Mouse (Mus musculus): Measurements from ENCODE around the gene Rhof. TPM values are rescaled to one million over a fixed set of nuclear protein-coding genes. Genes with fewer than 3 reads are reported as not detected.
"Not testable (repeated sequence)": the region's sequence is repeated elsewhere in the genome, so short reads cannot be mapped to it uniquely, and the experiment has no call there.

Rhof gene
- polyA plus RNA-seq, 1 experiment from 2014 or later: 1.5 TPM

DNA sequence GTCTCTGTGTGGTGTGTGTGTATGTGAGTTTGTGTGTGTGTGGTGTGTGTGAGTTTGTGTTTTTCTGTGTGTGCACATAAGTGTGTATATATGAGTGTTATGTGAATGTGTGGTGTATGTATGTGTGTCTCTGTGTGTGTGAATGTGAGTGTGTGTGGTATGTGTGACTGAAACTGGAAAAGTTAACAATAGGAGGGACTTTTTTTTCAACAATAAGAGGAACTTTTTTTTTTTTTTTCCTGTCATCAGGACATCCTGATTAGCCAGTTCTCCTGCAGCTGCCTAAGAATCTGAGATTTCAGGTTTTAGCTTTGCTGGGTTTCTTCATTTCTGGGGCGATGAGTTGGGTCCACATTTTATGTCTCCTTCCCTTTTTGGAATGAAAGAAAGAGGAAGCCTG is 52.9 kb downstream of the Rhof start:
- Histone ChIP-seq H3K36me3 (no peaks in the 10 kb centered on the region), H3K4me2 (peak overlapping the region; percentile 4; the same call in 1 of the 2 replicates), H3K27ac (peak overlapping the region; percentile 68), H3K9ac (no peak overlapping the region), H3K4me3 (no peak overlapping the region), H3K27me3 (no peaks in the 10 kb centered on the region), H3K9me3 (replicated peaks) (no peaks in the 10 kb centered on the region), H3K4me1 (replicated peaks) (peaks cover 31% of the 10 kb centered on the region)
- ATAC-seq (replicated peaks; ENCODE audit: insufficient number of reproducible peaks, insufficient read depth, low FRiP score, low read depth): no peak
- WGBS: 54% methylated on average over 1 of the region's 1 CpGs

DNA sequence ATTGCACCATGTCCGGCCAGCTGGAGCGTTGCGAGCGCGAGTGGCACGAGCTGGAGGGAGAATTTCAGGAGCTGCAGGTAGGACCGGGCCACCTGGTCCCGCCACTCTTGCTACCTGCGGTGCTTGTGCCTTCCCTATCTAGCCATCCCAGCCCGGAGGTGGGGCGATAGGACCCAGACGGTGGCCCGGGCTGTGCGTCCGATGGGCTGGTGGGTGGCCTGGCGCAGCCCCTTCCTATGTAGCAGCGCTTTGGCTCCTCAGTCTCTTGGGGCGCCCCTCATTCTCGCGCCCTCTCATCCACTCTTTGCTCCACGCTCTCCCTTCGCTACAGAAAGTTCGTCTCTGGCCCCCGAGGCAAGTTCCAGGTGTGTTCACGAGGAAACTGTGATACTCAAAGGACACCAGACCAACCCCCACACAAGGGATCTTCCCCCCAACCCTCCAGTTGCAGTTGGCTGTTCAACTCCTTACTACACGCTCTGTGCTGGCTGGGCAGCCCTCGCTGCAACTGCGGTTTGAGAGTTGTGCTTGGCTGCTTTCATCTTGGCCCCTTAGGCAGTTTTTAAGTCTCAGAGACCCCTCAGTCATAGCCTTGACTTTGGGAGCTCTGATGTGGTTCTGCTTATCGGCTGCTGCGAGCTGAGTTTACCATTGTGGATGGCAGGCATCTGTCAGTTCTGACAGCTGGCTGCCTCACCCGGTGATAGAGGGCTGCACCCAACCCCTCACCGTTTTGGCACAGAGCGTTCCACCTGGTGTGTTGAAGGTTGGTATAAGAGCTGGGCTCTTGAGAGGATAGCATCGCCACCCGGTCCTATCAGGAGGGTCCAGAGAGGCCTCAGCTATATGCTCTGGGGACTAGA is 55.8 kb downstream of the Rhof start:
- H3K27ac ChIP-seq: peak overlapping the region; percentile 77
- no peaks in the 10 kb centered on the region for H3K27me3 ChIP-seq
- peak; percentile 64 for ATAC-seq (replicated peaks; ENCODE audit: insufficient number of reproducible peaks, insufficient read depth, low FRiP score, low read depth)
- no peaks in the 10 kb centered on the region for H3K36me3 ChIP-seq
- peak overlapping the region; percentile 91 for H3K4me3 ChIP-seq
- 1% methylated on average over 35 of the region's 35 CpGs for WGBS
- peak overlapping the region; percentile 83 for H3K9ac ChIP-seq
- no peaks in the 10 kb centered on the region for H3K9me3 ChIP-seq (replicated peaks)
- H3K4me1 ChIP-seq (replicated peaks): peaks cover 26% of the 10 kb centered on the region
- H3K4me2 ChIP-seq: peak overlapping the region; percentile 98

DNA sequence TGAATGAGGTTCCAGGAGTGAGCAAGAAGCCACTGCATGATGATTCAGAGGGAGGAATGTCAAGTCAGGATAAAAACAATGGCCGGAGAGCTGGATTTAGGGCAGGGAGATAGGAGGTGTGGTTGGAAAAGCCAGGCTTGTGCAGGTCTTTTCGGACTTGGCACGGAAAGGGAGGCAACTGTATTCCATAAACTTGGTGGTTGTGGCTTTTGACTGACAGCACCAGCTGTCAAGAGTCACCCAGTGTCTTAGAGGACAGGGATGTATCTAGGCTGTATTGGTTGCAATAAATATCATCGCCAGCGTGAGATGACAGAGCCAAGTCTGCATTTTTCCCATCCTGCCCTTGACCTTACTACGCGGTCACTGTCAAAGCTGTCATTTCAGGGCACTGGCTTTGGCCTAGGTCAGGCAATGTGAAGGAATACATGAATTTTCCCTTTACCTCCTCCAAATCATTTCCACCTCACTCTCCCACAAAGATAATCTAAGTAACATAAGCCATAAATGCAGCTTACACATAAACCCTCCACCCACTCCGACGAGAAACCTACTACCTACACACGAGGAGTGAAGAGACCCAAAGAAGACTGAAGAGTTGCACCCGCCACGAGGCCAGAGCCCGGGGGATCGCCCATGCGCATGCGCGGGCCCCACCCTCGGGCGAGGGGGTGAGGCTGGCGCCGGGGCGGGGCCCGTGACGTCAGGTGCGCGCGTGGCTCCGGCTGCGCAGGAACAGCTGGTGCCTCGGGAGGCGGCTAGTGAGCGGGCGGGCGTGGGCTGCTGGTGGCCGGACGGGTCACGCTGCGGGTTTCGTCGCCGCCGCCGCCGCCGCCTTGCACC is 56.7 kb downstream of the Rhof start:
- Histone ChIP-seq H3K27me3 (no peaks in the 10 kb centered on the region), H3K9me3 (replicated peaks) (no peaks in the 10 kb centered on the region), H3K27ac (peak overlapping the region; percentile 77), H3K4me1 (replicated peaks) (peaks cover 26% of the 10 kb centered on the region), H3K4me3 (peak overlapping the region; percentile 91), H3K36me3 (no peaks in the 10 kb centered on the region), H3K4me2 (peak overlapping the region; percentile 98), H3K9ac (peak overlapping the region; percentile 83)
- WGBS: 5% methylated on average over 42 of the region's 45 CpGs
- peak; percentile 93 for ATAC-seq (replicated peaks; ENCODE audit: insufficient number of reproducible peaks, insufficient read depth, low FRiP score, low read depth)

DNA sequence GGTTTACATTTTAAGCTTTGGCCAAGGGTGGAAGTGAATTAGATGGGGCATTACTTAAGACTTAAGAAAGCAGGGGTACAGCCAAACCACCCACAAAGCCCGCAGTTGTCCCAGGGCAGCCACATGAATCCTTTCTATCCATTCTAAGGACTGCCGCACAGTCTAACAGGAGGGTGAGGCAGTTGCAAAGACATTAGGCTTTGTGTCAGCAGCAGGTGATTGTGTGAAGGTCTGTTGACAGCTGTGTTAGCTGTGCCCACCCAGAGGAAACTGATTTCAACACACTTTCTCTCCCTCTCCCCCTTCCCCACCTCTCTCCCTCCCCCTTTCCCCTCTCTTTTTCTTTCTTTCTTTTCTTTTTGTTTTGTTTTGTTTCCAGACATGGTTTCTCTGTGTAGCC is 63.8 kb downstream of the Rhof start:
- no peak for ATAC-seq (replicated peaks; ENCODE audit: insufficient number of reproducible peaks, insufficient read depth, low FRiP score, low read depth)
- Histone ChIP-seq H3K4me3 (no peak overlapping the region), H3K9ac (no peak overlapping the region), H3K4me2 (no peak overlapping the region), H3K27ac (0 out of 2 replicates have a peak overlapping the region, but pooled peaks have one; percentile 89), H3K27me3 (no peaks in the 10 kb centered on the region), H3K9me3 (replicated peaks) (no peaks in the 10 kb centered on the region), H3K4me1 (replicated peaks) (peaks cover 4% of the 10 kb centered on the region), H3K36me3 (no peaks in the 10 kb centered on the region)
- WGBS: 79% methylated on average over 2 of the region's 2 CpGs

DNA sequence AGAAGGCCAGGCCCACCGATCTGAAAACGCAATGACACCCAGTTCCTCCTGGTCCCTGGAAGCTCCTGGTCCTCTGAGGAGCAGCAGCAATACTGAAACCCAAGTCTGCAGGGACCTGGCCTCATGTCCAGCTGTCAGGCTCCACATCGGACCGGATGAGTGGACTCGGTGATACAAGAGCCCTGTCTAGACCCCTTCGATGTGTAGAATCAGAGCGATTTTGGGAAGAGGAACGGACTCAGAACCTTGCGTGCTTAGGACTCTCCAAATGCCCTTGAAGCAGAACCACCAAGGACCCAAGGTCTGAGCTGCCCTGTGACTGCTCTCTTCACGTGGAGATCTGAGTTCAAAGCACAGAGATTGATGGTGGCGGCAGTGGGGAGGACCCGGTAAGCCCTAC is 64.4 kb downstream of the Rhof start, which contains the start of gene Tmem120b:
Gene Tmem120b (plus strand): TSS at position 301 of the 400 bp plus-strand sequence.
- 88% methylated on average over 12 of the region's 12 CpGs for WGBS
- Histone ChIP-seq H3K9ac (no peak within 1 kb of the TSS), H3K36me3 (no peaks in the 10 kb centered on the region), H3K9me3 (replicated peaks) (no peaks in the 10 kb centered on the region), H3K4me2 (0 out of 2 replicates have a peak within 1 kb of the TSS, but pooled peaks have one; percentile 22), H3K4me1 (replicated peaks) (peaks cover 4% of the 10 kb centered on the region), H3K27ac (peak within 1 kb of the TSS; percentile 89), H3K27me3 (no peaks in the 10 kb centered on the region), H3K4me3 (no peak within 1 kb of the TSS)
- no peak for ATAC-seq (replicated peaks; ENCODE audit: insufficient number of reproducible peaks, insufficient read depth, low FRiP score, low read depth)

DNA sequence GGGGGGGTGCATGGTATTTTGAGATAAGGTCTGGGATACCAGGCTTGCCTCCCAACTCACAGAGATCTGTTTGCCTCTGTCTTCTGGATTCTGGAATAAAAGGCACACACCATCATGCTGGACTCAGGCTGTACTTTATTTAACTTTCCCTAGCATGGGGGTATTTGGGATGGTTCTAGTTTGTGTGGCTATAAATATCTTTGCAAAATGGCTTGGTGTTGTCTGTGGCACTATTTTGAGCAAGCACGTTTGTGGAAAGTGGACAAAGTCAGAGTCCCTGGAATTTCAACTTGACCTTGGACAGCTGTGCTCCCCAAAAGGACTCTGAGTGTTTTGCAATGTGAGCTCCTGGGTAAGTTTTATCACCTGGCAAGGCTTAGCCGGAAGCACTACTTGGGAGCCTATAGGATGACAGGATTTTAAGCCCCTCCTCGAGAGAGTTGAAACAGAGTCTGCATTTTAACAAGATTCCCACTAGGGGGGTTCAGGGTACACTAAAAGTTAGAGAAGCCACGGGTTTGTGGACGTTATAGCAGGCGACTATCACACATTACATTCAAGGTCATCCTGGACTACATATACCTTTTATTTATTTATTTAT is 65.0 kb downstream of the Rhof start:
- WGBS: 10% methylated on average over 6 of the region's 6 CpGs
- Histone ChIP-seq H3K4me2 (0 out of 2 replicates have a peak overlapping the region, but pooled peaks have one; percentile 22), H3K27me3 (no peaks in the 10 kb centered on the region), H3K9me3 (replicated peaks) (no peaks in the 10 kb centered on the region), H3K9ac (no peak overlapping the region), H3K4me1 (replicated peaks) (peaks cover 4% of the 10 kb centered on the region), H3K36me3 (no peaks in the 10 kb centered on the region), H3K27ac (peak overlapping the region; percentile 89), H3K4me3 (no peak overlapping the region)
- ATAC-seq (replicated peaks; ENCODE audit: insufficient number of reproducible peaks, insufficient read depth, low FRiP score, low read depth): peak; percentile 83

DNA sequence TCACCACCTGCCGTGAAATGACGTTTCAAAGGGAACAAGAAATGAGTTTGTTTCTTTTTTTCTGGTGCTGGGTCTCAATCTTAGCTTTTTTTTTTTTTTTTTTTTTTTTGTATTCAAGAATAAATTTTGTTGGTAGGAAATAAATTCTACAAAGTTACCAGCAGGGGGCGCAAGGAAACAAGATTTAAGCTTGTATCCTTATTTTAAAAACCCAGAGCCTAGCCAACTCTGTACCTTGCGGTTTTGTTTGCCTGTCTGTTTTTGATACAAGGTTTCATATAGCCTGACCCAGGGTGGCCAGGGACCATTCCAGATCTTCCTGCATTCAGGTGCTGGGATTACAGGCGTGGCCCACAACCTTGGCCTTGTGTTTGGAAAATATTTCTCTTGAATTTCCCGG is 68.3 kb downstream of the Rhof start:
- Histone ChIP-seq H3K4me1 (replicated peaks) (peaks cover 14% of the 10 kb centered on the region), H3K9ac (no peak overlapping the region), H3K4me3 (no peak overlapping the region), H3K27ac (no peak overlapping the region), H3K4me2 (no peak overlapping the region), H3K27me3 (no peaks in the 10 kb centered on the region), H3K36me3 (no peaks in the 10 kb centered on the region), H3K9me3 (replicated peaks) (no peaks in the 10 kb centered on the region)
- 27% methylated on average over 6 of the region's 6 CpGs for WGBS
- ATAC-seq (replicated peaks; ENCODE audit: insufficient number of reproducible peaks, insufficient read depth, low FRiP score, low read depth): no peak

DNA sequence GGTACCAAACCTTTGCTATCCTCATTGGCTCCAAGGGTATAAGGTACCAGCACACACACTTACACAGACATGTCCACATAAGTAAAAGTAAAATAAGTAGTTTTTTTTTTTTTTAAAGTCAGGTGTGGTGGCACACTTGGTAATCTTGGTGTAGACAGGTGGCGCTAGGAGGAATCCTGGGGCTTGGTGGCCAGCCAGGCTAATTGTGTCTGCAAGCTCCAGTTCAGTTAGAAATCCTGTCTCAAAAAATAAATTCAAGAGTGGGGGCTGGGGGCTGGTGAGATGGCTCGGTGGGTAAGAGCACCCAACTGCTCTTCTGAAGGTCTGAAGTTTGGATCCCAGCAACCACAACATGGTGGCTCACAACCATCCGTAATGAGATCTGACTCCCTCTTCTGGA is 69.4 kb downstream of the Rhof start:
- no peak overlapping the region for H3K4me3 ChIP-seq
- H3K36me3 ChIP-seq: no peaks in the 10 kb centered on the region
- H3K27ac ChIP-seq: no peak overlapping the region
- no peak overlapping the region for H3K9ac ChIP-seq
- H3K4me1 ChIP-seq (replicated peaks): peaks cover 22% of the 10 kb centered on the region
- no peak for ATAC-seq (replicated peaks; ENCODE audit: insufficient number of reproducible peaks, insufficient read depth, low FRiP score, low read depth)
- 88% methylated on average over 3 of the region's 3 CpGs for WGBS
- no peak overlapping the region for H3K4me2 ChIP-seq
- no peaks in the 10 kb centered on the region for H3K27me3 ChIP-seq
- H3K9me3 ChIP-seq (replicated peaks): no peaks in the 10 kb centered on the region

DNA sequence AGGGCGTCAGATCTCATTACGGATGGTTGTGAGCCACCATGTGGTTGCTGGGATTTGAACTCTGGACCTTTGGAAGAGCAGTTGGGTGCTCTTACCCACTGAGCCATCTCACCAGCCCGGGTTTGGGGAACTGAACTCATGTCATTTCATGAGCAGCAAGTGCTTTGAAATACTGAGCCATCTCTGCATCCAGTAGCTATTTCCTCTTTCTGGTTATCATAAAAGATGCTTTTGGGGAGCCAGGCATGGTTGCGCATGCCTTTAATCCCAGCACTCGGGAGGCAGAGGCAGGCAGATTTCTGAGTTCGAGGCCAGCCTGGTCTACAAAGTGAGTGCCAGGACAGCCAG is 71.1 kb downstream of the Rhof start:
- not testable (repeated sequence) for H3K9ac ChIP-seq; H3K27me3 ChIP-seq; H3K9me3 ChIP-seq (replicated peaks); H3K4me3 ChIP-seq; H3K4me2 ChIP-seq; ATAC-seq (replicated peaks; ENCODE audit: insufficient number of reproducible peaks, insufficient read depth, low FRiP score, low read depth); H3K36me3 ChIP-seq; H3K27ac ChIP-seq
- 73% methylated on average over 6 of the region's 6 CpGs for WGBS
- peaks cover 21% of the 10 kb centered on the region for H3K4me1 ChIP-seq (replicated peaks)

DNA sequence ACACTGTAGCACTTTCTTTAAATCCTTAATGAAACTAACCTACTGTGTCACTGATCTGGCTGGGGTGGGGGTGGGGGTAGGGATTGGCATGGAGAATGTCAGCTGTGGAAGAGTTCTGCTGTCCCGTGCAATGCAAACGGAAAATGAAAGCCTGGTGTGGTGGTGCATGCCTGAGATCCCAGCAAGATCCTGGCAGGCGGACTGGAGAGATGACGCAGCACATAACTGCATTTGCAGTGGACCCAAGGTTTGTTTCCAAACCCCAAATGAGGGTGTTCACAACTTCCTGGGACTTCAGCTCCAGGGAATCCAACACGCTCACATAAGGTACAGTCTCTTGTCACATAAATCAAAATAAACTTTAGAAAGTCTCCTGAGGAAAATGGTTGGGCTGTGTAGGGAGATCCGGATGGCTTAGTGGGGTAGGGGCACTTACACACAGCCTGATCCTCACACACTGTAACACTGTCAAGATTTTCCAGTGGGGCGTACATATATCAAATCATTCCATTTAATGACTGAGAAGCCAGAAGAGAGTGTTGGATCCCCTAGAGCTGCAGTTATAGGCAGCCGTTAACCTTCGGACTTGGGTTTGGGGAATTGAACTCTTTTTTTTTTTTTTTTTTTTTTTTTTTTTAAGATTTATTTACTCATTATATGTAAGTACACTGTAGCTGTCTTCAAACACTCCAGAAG is 71.6 kb downstream of the Rhof start:
- Histone ChIP-seq H3K4me1 (replicated peaks) (peaks cover 21% of the 10 kb centered on the region), H3K27me3 (no peaks in the 10 kb centered on the region), H3K4me3 (peak overlapping the region; percentile 15), H3K9ac (0 out of 2 replicates have a peak overlapping the region, but pooled peaks have one; percentile 7), H3K4me2 (peak overlapping the region; percentile 54), H3K27ac (peak overlapping the region; percentile 86), H3K36me3 (no peaks in the 10 kb centered on the region), H3K9me3 (replicated peaks) (no peaks in the 10 kb centered on the region)
- 52% methylated on average over 9 of the region's 9 CpGs for WGBS
- no peak for ATAC-seq (replicated peaks; ENCODE audit: insufficient number of reproducible peaks, insufficient read depth, low FRiP score, low read depth)
